Mouse (Mus musculus): ENCODE measurements at regions not wholly inside any gene's neighbourhood (a gene's known extent, or its start where the extent isn't known, plus 50 kb on each side); places are given as distances from the start of the nearest gene placed in this dataset.

GRCm38 (mm10) chr3:18671681-18672080, 723.5 kb downstream of the Cypt12 start:
- TF ChIP-seq CTCF (IDR thresholded peaks at IDR 0.05; ENCODE audit: extremely low read depth, insufficient read length, insufficient replicate concordance, low read depth, low read length) = no peak
- no peak for TF ChIP-seq POLR2A (IDR thresholded peaks at IDR 0.05; ENCODE audit: low read depth, low read length)

Data from small intestine, adult 2 months (tissue).